Mouse (Mus musculus) brain, embryonic 14.5 days (tissue): ENCODE data around the gene Zic1.

Experiments
- CTCF ChIP-seq: fragments of 200-500 bp; IDR thresholded peaks from 2 replicates; pipeline ENCODE4 v1.5.1; 2012; ENCODE audit warnings: inconsistent platforms, mild to moderate bottlenecking, moderate library complexity, borderline replicate concordance; ENCODE audit not compliant: insufficient read depth, insufficient read length; ENCODE audit errors: extremely low read depth
- POLR2A ChIP-seq: fragments of 200-500 bp; IDR thresholded peaks from 2 replicates; pipeline ENCODE4 v1.6.1; 2012; ENCODE audit warnings: mild to moderate bottlenecking, inconsistent platforms, borderline replicate concordance; ENCODE audit not compliant: poor library complexity, insufficient read depth, insufficient read length, severe bottlenecking; ENCODE audit errors: extremely low read depth

GRCm38 (mm10) chr9:91350211-91350791, 15.3 kb downstream of the Zic1 start:
- no peak for TF ChIP-seq CTCF
- TF ChIP-seq POLR2A: no peak
